Mouse (Mus musculus) neural tube, embryonic 14.5 days (tissue): ENCODE measurements around the gene Ip6k3. TPM values are rescaled to one million over a fixed set of nuclear protein-coding genes. Genes with fewer than 3 reads are reported as not detected.

ENCODE experiments used
- ATAC-seq: fragments of 200-750 bp; cut with Nextera tagmentation; 2 replicates; pipeline ENCODE4 v1.8.0; 2017; ENCODE audit warnings: low read depth, mild to moderate bottlenecking, moderate TSS enrichment, moderate library complexity
- H3K27ac ChIP-seq: fragments of 300-500 bp; sonication (generic); 2 replicates; pipeline ENCODE4 v1.5.1; 2014; ENCODE audit warnings: low read depth, mild to moderate bottlenecking, control low read depth, low read length, moderate library complexity, mixed read lengths
- H3K27me3 ChIP-seq: fragments of 300-500 bp; sonication (generic); 2 replicates; pipeline ENCODE4 v1.6.1; 2014; ENCODE audit warnings: low read length; ENCODE audit not compliant: control insufficient read depth, insufficient read depth
- H3K36me3 ChIP-seq: fragments of 300-500 bp; sonication (generic); 2 replicates; pipeline ENCODE4 v1.6.1; 2014; ENCODE audit warnings: low read length, mixed read lengths; ENCODE audit not compliant: control insufficient read depth, insufficient read depth
- H3K4me1 ChIP-seq: fragments of 300-500 bp; sonication (generic); 2 replicates; pipeline ENCODE4 v1.6.1; 2014; ENCODE audit warnings: low read length; ENCODE audit not compliant: control insufficient read depth, insufficient read depth
- H3K4me2 ChIP-seq: fragments of 300-500 bp; sonication (generic); 2 replicates; pipeline ENCODE4 v1.6.1; 2014; ENCODE audit warnings: mild to moderate bottlenecking, low read depth, low read length, control low read depth
- H3K4me3 ChIP-seq: fragments of 300-500 bp; sonication (generic); 2 replicates; pipeline ENCODE4 v1.5.1; 2014; ENCODE audit warnings: low read depth, low read length, control low read depth, mixed read lengths
- H3K9ac ChIP-seq: fragments of 300-500 bp; sonication (generic); replicated peaks from 2 replicates; pipeline ENCODE4 v1.6.1; 2014; ENCODE audit warnings: low read depth, mild to moderate bottlenecking, control low read depth, low read length, mixed read lengths
- H3K9me3 ChIP-seq: fragments of 300-500 bp; sonication (generic); 2 replicates; pipeline ENCODE4 v1.6.1; 2016; ENCODE audit warnings: low read length; ENCODE audit not compliant: control insufficient read depth
- WGBS: fragments of 180-500 bp; shearing (Covaris S2); extraction: QIAGEN DNeasy Blood & Tissue Kit; methylation state at CpG from one replicate; pipeline ENCODE4 v1.1.7; 2014; 5-methylcytosine and 5-hydroxymethylcytosine counted together
- polyA plus RNA-seq: library from polyadenylated mRNA; unstranded; fragments of >200 nt; fragmentation: Nextera tagmentation; extraction: Ambion mirVana; gene quantifications from 2 replicates; pipeline ENCODE4 v1.2.1, GENCODE M21; 2014

The Ip6k3 gene
- polyA plus RNA-seq, 1 experiment from 2014 or later = 0.62 TPM

- Histone ChIP-seq H3K36me3 (peaks cover 9% of the 10 kb centered on the region), H3K27me3 (no peaks in the 10 kb centered on the region), H3K27ac (no peak overlapping the region), H3K9ac (no peak overlapping the region), H3K4me2 (no peak overlapping the region), H3K4me3 (no peak overlapping the region), H3K4me1 (0 out of 2 replicates have a peak, but pooled peaks cover 3% of the 10 kb centered on the region), H3K9me3 (no peaks in the 10 kb centered on the region)
- 69% methylated on average over 5 of the region's 5 CpGs for WGBS
- no peak for ATAC-seq
Observed at GRCm38 (mm10) chr17:27187059-27187458, 19.5 kb upstream of the Ip6k3 start.

DNA sequence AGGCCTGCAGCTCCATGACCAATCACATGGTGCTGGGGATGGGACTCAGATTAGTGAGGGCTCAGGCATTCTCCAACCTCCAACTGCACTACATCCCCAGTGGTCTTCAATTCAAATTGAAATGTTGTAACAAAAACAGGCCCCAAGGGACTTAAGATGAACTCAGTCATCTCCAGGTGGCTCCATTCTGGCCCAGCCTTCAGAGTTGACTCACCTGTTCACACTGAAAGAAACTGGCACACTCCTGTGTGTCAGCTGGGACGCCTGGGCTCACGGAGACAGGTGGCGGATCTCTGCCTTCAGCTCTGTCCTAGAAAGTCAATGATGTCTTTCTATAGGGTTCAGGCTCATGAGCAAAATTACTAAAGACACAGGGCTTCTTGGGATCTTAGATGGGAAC, 18.5 kb upstream of the Ip6k3 start:
- H3K27ac ChIP-seq = no peak overlapping the region
- no peak overlapping the region for H3K4me2 ChIP-seq
- no peak overlapping the region for H3K4me3 ChIP-seq
- H3K27me3 ChIP-seq = no peaks in the 10 kb centered on the region
- H3K9me3 ChIP-seq = no peaks in the 10 kb centered on the region
- H3K36me3 ChIP-seq = no peaks in the 10 kb centered on the region
- no peak overlapping the region for H3K9ac ChIP-seq
- ATAC-seq = no peak
- 91% methylated on average over 3 of the region's 3 CpGs for WGBS
- H3K4me1 ChIP-seq = 0 out of 2 replicates have a peak, but pooled peaks cover 3% of the 10 kb centered on the region

DNA sequence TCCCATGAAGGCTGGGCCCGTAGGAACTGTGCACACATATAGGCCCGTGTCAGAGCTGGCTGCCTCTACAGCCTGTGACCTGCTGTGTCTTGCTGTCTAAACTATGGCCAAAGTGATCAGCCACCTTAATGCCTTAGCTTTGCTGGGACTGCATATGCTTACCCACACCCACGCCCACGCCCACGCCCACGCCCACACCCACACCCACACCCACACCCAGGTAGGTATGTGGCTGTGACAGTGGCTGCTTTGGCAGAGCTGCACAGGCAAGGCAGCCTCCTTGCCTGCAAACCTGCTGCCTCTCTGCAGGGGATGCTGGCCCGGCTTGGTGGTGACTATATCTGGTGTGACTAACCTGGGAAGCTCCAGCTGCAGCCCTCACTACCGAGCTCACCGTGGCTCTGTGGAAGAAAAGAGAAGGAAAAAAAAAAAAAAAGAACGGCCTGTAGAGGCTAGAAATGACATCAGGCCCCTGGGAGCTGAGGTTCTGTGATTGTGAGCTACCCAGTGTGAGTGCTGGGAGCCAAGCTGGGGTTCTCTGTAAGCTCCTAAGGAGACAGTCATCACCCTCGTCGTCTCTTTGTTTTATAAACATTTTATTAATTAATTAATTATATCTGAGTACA, 16.2 kb upstream of the Ip6k3 start:
- Histone ChIP-seq H3K27me3 (no peaks in the 10 kb centered on the region), H3K9me3 (no peaks in the 10 kb centered on the region)
- 83% methylated on average over 12 of the region's 12 CpGs for WGBS

GRCm38 (mm10) chr17:27182401-27182800, 14.8 kb upstream of the Ip6k3 start:
- Histone ChIP-seq H3K27ac (no peak overlapping the region), H3K4me2 (no peak overlapping the region), H3K9me3 (no peaks in the 10 kb centered on the region), H3K9ac (no peak overlapping the region), H3K36me3 (no peaks in the 10 kb centered on the region), H3K27me3 (no peaks in the 10 kb centered on the region), H3K4me3 (no peak overlapping the region), H3K4me1 (no peaks in the 10 kb centered on the region)
- no peak for ATAC-seq
- 73% methylated on average over 5 of the region's 5 CpGs for WGBS

More for the DNA sequence above, 16.2 kb upstream of the Ip6k3 start:
- H3K9ac ChIP-seq = no peak overlapping the region
- ATAC-seq = no peak
- no peak overlapping the region for H3K4me3 ChIP-seq
- H3K36me3 ChIP-seq = no peaks in the 10 kb centered on the region
- no peak overlapping the region for H3K4me2 ChIP-seq
- no peaks in the 10 kb centered on the region for H3K4me1 ChIP-seq
- no peak overlapping the region for H3K27ac ChIP-seq

GRCm38 (mm10) chr17:27181666-27182065, 14.1 kb upstream of the Ip6k3 start:
- H3K9ac ChIP-seq = no peak overlapping the region
- 34% methylated on average over 3 of the region's 3 CpGs for WGBS
- no peak for ATAC-seq

DNA sequence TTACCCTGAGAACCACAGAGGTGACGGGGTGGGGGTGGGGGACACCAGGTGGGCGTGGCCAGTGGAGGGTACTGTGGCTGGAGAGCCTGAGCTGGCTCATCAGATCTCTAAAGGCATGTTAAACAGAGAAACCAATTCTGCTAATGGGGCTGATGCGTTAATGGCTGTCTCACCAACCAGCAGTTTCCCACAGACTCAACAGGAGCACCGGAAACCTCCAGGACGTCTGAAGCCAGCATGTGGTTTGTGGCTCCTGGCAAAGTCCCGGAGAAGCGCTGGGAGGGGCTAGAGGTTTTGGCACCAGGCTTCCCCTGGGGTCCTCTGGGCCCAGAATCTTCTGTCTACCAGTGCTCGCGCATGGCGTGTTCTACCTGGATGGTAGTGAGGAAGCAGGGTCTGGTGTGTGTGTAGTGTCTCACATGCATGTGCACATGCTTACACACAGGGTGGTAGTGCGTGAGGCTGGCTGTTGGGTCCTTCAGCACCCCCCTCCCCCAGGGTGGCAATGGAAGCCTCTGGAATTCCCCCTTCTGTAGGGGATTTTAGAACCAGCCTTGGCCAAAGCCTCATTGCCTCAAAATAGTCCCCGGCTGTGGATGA, 12.2 kb upstream of the Ip6k3 start:
- peaks cover 18% of the 10 kb centered on the region for H3K4me1 ChIP-seq
- no peak overlapping the region for H3K9ac ChIP-seq
- no peak overlapping the region for H3K4me2 ChIP-seq
- no peak for ATAC-seq
- H3K9me3 ChIP-seq = no peaks in the 10 kb centered on the region
- H3K4me3 ChIP-seq = no peak overlapping the region
- no peaks in the 10 kb centered on the region for H3K27me3 ChIP-seq
- WGBS = 51% methylated on average over 12 of the region's 12 CpGs
- no peak overlapping the region for H3K27ac ChIP-seq
- H3K36me3 ChIP-seq = no peaks in the 10 kb centered on the region

More at GRCm38 (mm10) chr17:27181666-27182065, 14.1 kb upstream of the Ip6k3 start:
- H3K4me3 ChIP-seq = no peak overlapping the region
- H3K4me2 ChIP-seq = no peak overlapping the region
- H3K27ac ChIP-seq = no peak overlapping the region
- no peaks in the 10 kb centered on the region for H3K9me3 ChIP-seq
- H3K4me1 ChIP-seq = peaks cover under 1% of the 10 kb centered on the region; the same call in 1 of the 2 replicates
- H3K36me3 ChIP-seq = no peaks in the 10 kb centered on the region
- H3K27me3 ChIP-seq = no peaks in the 10 kb centered on the region

DNA sequence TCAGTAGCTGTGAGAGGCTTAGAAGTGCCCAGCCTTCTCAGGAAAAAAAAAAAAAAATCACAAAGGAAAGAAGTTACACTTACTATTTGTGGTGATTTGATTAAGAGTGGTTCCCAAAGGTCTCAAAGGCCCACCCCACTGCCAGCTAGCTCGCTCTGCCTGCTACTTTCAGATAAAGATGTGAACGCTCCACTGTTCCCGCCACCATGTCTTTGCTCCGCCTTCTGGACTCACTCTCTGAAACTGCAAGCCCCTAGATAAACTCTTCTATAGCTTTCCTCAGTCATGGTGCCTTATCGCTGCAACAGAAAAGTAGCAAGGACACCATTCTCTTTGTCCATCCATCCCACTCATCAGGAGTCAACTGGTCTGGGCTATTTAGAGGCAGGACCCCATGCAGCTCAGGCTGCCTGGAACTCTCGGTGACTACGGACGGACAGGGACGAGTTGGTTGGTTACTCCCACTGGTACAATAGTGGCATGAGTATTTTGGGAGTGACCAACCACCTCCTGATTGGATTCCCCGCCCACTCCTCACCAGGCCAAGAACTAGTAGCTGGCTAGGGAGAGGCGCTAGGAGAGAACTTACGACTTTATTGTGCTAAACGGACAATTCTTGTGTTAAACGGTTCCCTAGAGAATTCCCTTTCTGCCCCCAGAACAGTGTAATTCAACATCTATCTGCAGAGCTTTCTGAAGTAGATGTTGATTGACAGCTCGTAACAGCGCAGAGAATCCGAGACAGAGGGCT, 11.0 kb upstream of the Ip6k3 start:
- WGBS = 76% methylated on average over 17 of the region's 17 CpGs
- no peak for ATAC-seq
- H3K4me2 ChIP-seq = no peak overlapping the region
- H3K36me3 ChIP-seq = no peaks in the 10 kb centered on the region
- H3K27me3 ChIP-seq = no peaks in the 10 kb centered on the region
- H3K9ac ChIP-seq = no peak overlapping the region
- H3K27ac ChIP-seq = no peak overlapping the region
- peaks cover 18% of the 10 kb centered on the region for H3K4me1 ChIP-seq
- no peaks in the 10 kb centered on the region for H3K9me3 ChIP-seq
- H3K4me3 ChIP-seq = no peak overlapping the region

GRCm38 (mm10) chr17:27178019-27178418, 10.4 kb upstream of the Ip6k3 start:
- no peaks in the 10 kb centered on the region for H3K9me3 ChIP-seq
- H3K4me3 ChIP-seq = no peak overlapping the region
- H3K27me3 ChIP-seq = no peaks in the 10 kb centered on the region
- no peak for ATAC-seq
- H3K36me3 ChIP-seq = no peaks in the 10 kb centered on the region
- WGBS = 92% methylated on average over 9 of the region's 9 CpGs
- peaks cover 18% of the 10 kb centered on the region for H3K4me1 ChIP-seq
- H3K27ac ChIP-seq = no peak overlapping the region
- no peak overlapping the region for H3K9ac ChIP-seq
- H3K4me2 ChIP-seq = no peak overlapping the region

DNA sequence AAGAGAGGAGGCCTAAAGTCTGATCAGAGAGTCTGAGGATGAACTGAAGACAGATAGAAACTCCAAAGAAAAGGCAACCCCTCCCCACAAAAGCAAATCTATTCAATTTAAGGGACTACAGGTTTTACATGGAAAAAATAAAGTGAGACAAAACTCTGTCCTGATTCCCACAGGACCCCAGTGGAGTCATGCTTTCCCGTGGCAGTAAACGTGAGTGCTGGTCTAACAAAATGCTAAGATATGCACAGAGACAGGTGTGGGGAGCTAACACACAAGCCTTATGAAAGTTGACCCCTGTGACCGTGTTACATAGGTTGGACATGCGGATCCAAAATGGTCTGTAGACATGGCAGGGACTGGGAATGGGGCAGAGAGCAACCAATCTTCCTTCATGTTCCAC, 9.2 kb upstream of the Ip6k3 start:
- H3K27me3 ChIP-seq = no peaks in the 10 kb centered on the region
- no peaks in the 10 kb centered on the region for H3K36me3 ChIP-seq
- no peak for ATAC-seq
- no peak overlapping the region for H3K9ac ChIP-seq
- H3K4me2 ChIP-seq = no peak overlapping the region
- H3K27ac ChIP-seq = no peak overlapping the region
- H3K4me1 ChIP-seq = peaks cover 18% of the 10 kb centered on the region
- H3K4me3 ChIP-seq = no peak overlapping the region
- H3K9me3 ChIP-seq = no peaks in the 10 kb centered on the region
- 81% methylated on average over 4 of the region's 4 CpGs for WGBS
